Mouse (Mus musculus) right cerebral cortex, postnatal 4 days (tissue): Measurements from ENCODE around the gene Gm21976.

ENCODE experiments used
- DNase-seq: peaks from one replicate; pipeline ENCODE4 v3.0.0-alpha.2; 2022

The Gm21976 gene

GRCm38 (mm10) chr13:98354871-98355558, 75.3 kb downstream of the Gm21976 start:
- DNase-seq = peak; percentile 32

DNA sequence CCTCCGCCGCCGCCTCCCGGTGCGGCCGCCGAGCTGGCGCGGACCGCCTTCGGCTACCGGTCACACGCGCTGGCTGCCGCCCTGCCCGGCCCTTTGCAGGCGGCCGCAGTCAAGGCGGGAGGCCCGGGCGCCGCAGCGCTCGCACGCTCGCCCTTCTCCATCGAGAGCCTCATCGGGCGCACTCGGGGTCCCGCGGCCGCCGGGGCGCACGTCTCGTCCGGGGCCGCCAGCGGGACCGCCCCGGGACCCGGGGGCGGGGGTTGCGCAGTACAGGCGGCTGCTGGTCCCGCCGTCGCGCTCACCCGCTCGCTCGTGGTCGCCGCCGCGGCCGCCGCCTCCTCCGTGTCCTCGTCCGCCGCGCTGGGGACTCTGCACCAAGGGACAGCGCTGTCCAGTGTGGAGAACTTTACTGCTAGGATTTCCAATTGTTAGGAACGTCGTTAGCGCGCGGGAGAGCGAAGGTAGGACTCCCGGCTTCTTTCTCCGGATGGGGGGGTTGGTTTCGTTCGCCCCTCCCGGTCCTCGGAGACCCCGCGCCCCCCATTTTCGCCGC, 75.9 kb downstream of the Gm21976 start:
- no peak for DNase-seq

DNA sequence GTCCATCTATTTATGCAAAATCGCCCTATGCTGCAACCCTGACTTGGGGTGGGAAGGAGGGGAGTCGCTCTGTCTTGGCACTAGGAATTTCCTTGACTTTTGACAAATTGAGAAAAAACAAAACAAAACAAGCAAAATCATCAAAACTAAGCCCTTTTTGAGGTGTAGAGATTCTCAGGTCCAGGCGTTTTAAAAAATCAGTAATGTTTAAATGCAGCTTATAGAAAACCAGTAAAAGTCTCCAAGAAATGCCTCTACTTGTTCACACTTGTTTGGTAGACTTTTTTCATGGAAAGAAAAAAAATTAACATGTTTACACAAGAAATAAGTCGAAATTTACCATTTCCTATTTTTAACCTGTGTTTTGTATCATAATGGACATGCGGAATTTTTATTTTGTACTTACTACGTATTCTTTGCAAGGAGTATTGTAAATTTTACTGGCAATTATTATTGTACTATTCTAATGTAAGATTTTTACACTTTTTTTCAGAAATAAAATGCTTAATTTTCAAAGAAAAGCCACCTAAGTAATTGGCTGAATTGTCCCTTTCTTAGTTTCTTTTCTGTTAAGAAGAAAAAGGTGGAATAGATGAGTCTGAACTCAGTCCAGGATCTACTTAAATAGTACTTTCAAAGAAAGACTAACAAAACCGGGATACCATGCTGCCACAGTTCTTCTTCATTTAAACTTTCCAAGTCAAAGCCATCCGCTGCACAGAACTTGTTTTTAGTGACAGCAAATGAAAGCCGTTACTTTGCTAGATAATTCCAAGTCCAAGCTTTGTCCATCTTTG, 76.7 kb downstream of the Gm21976 start:
- no peak for DNase-seq
